Mouse (Mus musculus) limb, embryonic 11.5 days (tissue): ENCODE measurements at regions not wholly inside any gene's neighbourhood (a gene's known extent, or its start where the extent isn't known, plus 50 kb on each side); places are given as distances from the start of the nearest gene placed in this dataset.

ENCODE experiments used
- ATAC-seq: fragments of 200-750 bp; cut with Nextera tagmentation; 2 replicates; pipeline ENCODE4 v1.8.0; 2017; ENCODE audit warnings: low read depth; ENCODE audit not compliant: insufficient number of reproducible peaks, low FRiP score, low TSS enrichment
- DNase-seq: peaks from one replicate; pipeline ENCODE4 v3.0.0-alpha.2; 2015; ENCODE audit warnings: low spot score
- H3K27ac ChIP-seq: fragments of 300-500 bp; sonication (generic); replicated peaks from 2 replicates; pipeline ENCODE4 v1.5.1; 2014; ENCODE audit warnings: low read depth, mild to moderate bottlenecking, low read length
- H3K27me3 ChIP-seq: fragments of 300-500 bp; sonication (generic); 2 replicates; pipeline ENCODE4 v1.6.1; 2014; ENCODE audit warnings: mild to moderate bottlenecking, low read length, mixed read lengths; ENCODE audit not compliant: control insufficient read depth, insufficient read depth
- H3K36me3 ChIP-seq: fragments of 300-500 bp; sonication (generic); 2 replicates; pipeline ENCODE4 v1.6.1; 2014; ENCODE audit warnings: mild to moderate bottlenecking, low read length, moderate library complexity, mixed read lengths; ENCODE audit not compliant: control insufficient read depth, insufficient read depth
- H3K4me1 ChIP-seq: fragments of 300-500 bp; sonication (generic); 2 replicates; pipeline ENCODE4 v1.6.1; 2014; ENCODE audit warnings: low read length, mixed read lengths; ENCODE audit not compliant: control insufficient read depth, insufficient read depth
- H3K4me2 ChIP-seq: fragments of 300-500 bp; sonication (generic); 2 replicates; pipeline ENCODE4 v1.6.1; 2014; ENCODE audit warnings: low read depth, mild to moderate bottlenecking, moderate library complexity; ENCODE audit not compliant: severe bottlenecking
- H3K4me3 ChIP-seq: fragments of 300-500 bp; sonication (generic); 2 replicates; pipeline ENCODE4 v1.5.1; 2014; ENCODE audit warnings: low read depth, low read length
- H3K9ac ChIP-seq: fragments of 300-500 bp; sonication (generic); 2 replicates; pipeline ENCODE4 v1.6.1; 2014; ENCODE audit warnings: mild to moderate bottlenecking, low read length
- H3K9me3 ChIP-seq: fragments of 300-500 bp; sonication (generic); 2 replicates; pipeline ENCODE4 v1.6.1; 2016; ENCODE audit warnings: low read length; ENCODE audit not compliant: control insufficient read depth
- WGBS: fragments of 180-500 bp; shearing (Covaris S2); extraction: QIAGEN DNeasy Blood & Tissue Kit; methylation state at CpG from one replicate; pipeline ENCODE4 v1.1.7; 2014; 5-methylcytosine and 5-hydroxymethylcytosine counted together

DNA sequence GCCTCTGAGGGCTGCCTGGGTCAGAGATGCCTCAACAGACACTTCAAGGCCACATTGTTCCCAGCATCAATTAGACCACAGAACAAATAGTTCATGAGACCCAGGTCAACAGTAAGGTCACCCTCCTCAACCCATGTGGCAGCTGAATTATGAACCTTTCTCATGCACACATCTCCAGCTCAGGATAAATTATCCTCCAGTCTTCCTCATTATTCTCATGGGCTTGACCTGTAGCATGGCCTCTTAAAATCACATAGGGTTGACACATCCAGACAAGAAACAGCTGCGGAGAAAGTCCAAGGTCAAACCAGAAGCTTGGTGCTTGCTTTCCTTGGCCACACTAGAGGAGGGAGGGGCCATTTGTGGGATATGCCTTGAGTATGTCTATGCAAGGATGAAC lies 256.4 kb upstream of the Dynlrb2 start:
- H3K36me3 ChIP-seq = no peaks in the 10 kb centered on the region
- no peak for ATAC-seq
- no peak overlapping the region for H3K9ac ChIP-seq
- no peaks in the 10 kb centered on the region for H3K27me3 ChIP-seq
- 0 out of 2 replicates have a peak, but pooled peaks cover 4% of the 10 kb centered on the region for H3K4me1 ChIP-seq
- 71% methylated on average over 1 of the region's 1 CpGs for WGBS
- no peaks in the 10 kb centered on the region for H3K9me3 ChIP-seq
- no peak overlapping the region for H3K27ac ChIP-seq
- no peak overlapping the region for H3K4me2 ChIP-seq
- no peak overlapping the region for H3K4me3 ChIP-seq
- no peak for DNase-seq

GRCm38 (mm10) chr8:116243493-116243892 lies 261.3 kb upstream of the Dynlrb2 start:
- no peak overlapping the region for H3K4me2 ChIP-seq
- H3K9me3 ChIP-seq = no peaks in the 10 kb centered on the region
- 20% methylated on average over 8 of the region's 8 CpGs for WGBS

GRCm38 (mm10) chr8:116242972-116243371 lies 261.8 kb upstream of the Dynlrb2 start:
- H3K4me1 ChIP-seq = peaks cover 29% of the 10 kb centered on the region
- 56% methylated on average over 5 of the region's 5 CpGs for WGBS
- H3K36me3 ChIP-seq = no peaks in the 10 kb centered on the region
- H3K27me3 ChIP-seq = no peaks in the 10 kb centered on the region
- DNase-seq (no peak), ATAC-seq (no peak)
- no peak overlapping the region for H3K9ac ChIP-seq
- H3K9me3 ChIP-seq = no peaks in the 10 kb centered on the region
- no peak overlapping the region for H3K4me3 ChIP-seq
- no peak overlapping the region for H3K4me2 ChIP-seq
- no peak overlapping the region for H3K27ac ChIP-seq

More at GRCm38 (mm10) chr8:116243493-116243892, 261.3 kb upstream of the Dynlrb2 start:
- no peaks in the 10 kb centered on the region for H3K36me3 ChIP-seq
- H3K27ac ChIP-seq = no peak overlapping the region
- no peak overlapping the region for H3K9ac ChIP-seq
- H3K4me1 ChIP-seq = peaks cover 29% of the 10 kb centered on the region
- no peak for DNase-seq
- no peak overlapping the region for H3K4me3 ChIP-seq
- no peaks in the 10 kb centered on the region for H3K27me3 ChIP-seq
- ATAC-seq = no peak

DNA sequence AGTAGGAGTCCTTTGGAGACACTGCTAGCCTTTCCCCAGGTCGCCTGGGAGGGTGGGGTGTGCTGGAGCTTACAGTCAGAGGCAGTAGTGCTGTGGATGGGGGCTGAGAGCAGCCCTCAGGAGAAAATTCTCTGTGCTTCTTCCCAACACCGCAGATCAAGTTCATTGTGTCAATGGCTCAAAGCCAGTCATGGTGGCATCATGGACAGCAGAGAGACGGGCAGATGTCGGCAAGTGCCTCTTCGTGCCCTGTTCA lies 262.9 kb upstream of the Dynlrb2 start:
- ATAC-seq (peak; percentile 53), DNase-seq (no peak)
- H3K27me3 ChIP-seq = no peaks in the 10 kb centered on the region
- H3K4me3 ChIP-seq = no peak overlapping the region
- peaks cover 29% of the 10 kb centered on the region for H3K4me1 ChIP-seq
- 78% methylated on average over 5 of the region's 5 CpGs for WGBS
- no peaks in the 10 kb centered on the region for H3K9me3 ChIP-seq
- 0 out of 2 replicates have a peak overlapping the region, but pooled peaks have one; percentile 36 for H3K27ac ChIP-seq
- no peaks in the 10 kb centered on the region for H3K36me3 ChIP-seq
- no peak overlapping the region for H3K4me2 ChIP-seq
- H3K9ac ChIP-seq = no peak overlapping the region

DNA sequence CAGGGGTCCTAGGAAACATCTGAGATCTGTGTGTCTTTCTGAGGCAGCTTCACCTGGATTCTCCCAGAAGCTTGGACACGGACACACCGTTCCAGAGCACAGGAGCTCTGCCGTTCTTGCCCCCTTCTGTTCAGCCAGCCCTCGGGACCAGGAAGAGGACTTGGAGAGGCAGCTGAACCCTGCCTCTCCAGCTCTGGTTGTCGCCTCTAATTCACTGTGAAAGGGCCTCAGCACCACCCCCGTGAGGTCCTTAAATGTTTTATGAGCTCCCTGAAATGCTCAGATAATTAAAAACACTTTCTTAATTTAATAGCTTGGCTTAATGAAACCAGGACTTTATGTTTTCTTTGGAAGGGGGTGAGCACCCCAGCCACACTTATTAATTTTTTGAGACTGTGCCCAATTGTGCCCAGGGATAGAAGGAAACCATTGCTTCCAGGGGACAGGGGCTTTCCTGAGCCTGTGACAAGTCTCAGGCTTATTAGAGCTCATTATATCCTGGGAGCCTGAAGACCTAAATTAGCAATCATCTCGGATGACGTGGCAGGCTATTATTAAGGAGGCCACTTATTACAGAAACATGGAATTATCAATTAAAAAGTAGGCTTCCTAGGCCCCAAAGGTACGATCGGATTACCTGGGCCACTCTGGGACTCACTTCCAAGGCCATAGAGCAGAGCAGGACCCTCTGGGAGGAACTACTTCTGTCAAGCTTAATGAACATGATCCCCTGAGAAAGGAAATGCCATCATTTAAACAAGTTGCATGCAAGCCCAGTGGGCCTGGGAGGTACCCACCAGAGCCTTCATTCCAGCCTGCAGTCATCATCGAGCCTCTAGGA lies 263.4 kb upstream of the Dynlrb2 start:
- Histone ChIP-seq H3K36me3 (no peaks in the 10 kb centered on the region), H3K27ac (peak overlapping the region; percentile 42; the same call in 1 of the 2 replicates), H3K27me3 (no peaks in the 10 kb centered on the region), H3K4me2 (no peak overlapping the region), H3K9ac (no peak overlapping the region), H3K9me3 (no peaks in the 10 kb centered on the region), H3K4me1 (peaks cover 29% of the 10 kb centered on the region), H3K4me3 (no peak overlapping the region)
- DNase-seq (peak; percentile 49), ATAC-seq (peak; percentile 66)
- 20% methylated on average over 11 of the region's 11 CpGs for WGBS

DNA sequence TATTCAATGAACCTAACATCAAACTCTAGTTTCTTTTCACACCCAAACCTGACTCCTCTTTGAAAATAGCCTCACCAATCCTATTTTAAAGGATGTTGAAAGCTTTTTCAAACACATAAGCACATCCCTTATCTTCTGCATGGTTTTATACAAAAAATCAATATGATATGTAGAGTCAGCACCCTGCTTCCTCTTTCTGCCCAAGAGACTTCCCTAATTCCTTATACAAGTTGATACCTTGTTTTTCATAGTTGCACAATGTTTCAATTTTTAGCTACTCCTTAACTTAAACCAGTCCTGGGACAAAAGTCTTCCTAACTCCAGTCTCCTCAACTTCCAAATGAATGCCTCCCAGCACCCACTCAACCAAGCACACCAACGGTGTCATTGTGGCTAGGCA lies 266.1 kb upstream of the Dynlrb2 start:
- Histone ChIP-seq H3K4me3 (no peak overlapping the region), H3K9me3 (no peaks in the 10 kb centered on the region), H3K36me3 (no peaks in the 10 kb centered on the region), H3K27ac (no peak overlapping the region), H3K4me1 (peaks cover 25% of the 10 kb centered on the region), H3K27me3 (no peaks in the 10 kb centered on the region), H3K4me2 (no peak overlapping the region), H3K9ac (no peak overlapping the region)
- DNase-seq = no peak
- no peak for ATAC-seq
- WGBS = 94% methylated on average over 1 of the region's 1 CpGs

DNA sequence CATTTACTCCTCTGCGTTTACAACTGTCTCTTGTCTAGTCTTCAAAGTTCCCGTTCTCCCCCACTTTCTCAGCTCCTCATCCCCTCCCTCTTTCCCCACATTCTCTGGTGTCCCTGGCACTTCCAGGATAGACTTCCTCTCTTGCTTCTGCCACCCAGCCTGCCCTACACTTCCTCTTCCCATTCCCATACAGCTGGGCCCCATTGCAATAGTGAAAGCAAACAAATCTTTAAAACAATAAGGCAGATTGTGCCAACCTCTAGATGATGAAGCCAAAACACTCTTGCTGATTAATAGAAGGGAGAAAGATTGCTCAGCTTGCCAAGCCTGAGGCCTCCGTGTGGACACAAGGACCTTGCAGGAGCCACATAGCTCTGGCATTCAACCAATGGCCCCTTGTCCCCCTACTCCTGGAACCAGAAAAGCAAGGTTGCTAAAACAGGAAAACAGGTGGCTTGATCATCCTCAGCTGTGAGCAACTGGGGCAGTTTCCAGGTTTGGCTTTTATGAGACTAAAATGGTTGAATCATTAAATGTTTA lies 267.1 kb upstream of the Dynlrb2 start:
- Histone ChIP-seq H3K4me1 (peaks cover 20% of the 10 kb centered on the region), H3K9ac (no peak overlapping the region), H3K27me3 (no peaks in the 10 kb centered on the region), H3K27ac (no peak overlapping the region), H3K36me3 (no peaks in the 10 kb centered on the region), H3K4me2 (no peak overlapping the region), H3K4me3 (no peak overlapping the region), H3K9me3 (no peaks in the 10 kb centered on the region)
- ATAC-seq = no peak
- DNase-seq = no peak
- 87% methylated on average over 3 of the region's 3 CpGs for WGBS

- no peak overlapping the region for H3K4me2 ChIP-seq
These were observed 275.1 kb upstream of the Dynlrb2 start for GRCm38 (mm10) chr8:116229654-116230136.

More at GRCm38 (mm10) chr8:116229654-116230136, 275.1 kb upstream of the Dynlrb2 start:
- 12% methylated on average over 5 of the region's 5 CpGs for whole genome bisulfite sequencing
- Histone ChIP-seq H3K4me3 (no peak overlapping the region), H3K27ac (no peak overlapping the region), H3K36me3 (no peaks in the 10 kb centered on the region), H3K27me3 (no peaks in the 10 kb centered on the region), H3K4me1 (no peaks in the 10 kb centered on the region), H3K9ac (no peak overlapping the region), H3K9me3 (no peaks in the 10 kb centered on the region)
- DNase-seq = no peak
- no peak for ATAC-seq
